Mouse (Mus musculus) NIH3T3 (cell line): Measurements from ENCODE around the gene Aqp1.

ENCODE experiments used
- DNase-seq: peaks from one replicate; pipeline ENCODE4 v3.0.0-alpha.2; 2012; ENCODE audit warnings: low read depth

Aqp1 gene

GRCm38 (mm10) chr6:55356976-55357635 is 20.9 kb downstream of the Aqp1 start:
- peak; percentile 54 for DNase-seq

GRCm38 (mm10) chr6:55357636-55358031 is 21.4 kb downstream of the Aqp1 start:
- DNase-seq: no peak

- peak; percentile 65 for DNase-seq
Measured at GRCm38 (mm10) chr6:55358731-55359143, 22.5 kb downstream of the Aqp1 start.

- no peak for DNase-seq
Measured at GRCm38 (mm10) chr6:55362663-55363062, 26.4 kb downstream of the Aqp1 start.

- no peak for DNase-seq
Measured at GRCm38 (mm10) chr6:55367126-55367525, 30.9 kb downstream of the Aqp1 start.

- no peak for DNase-seq
Measured at GRCm38 (mm10) chr6:55370831-55371230, 34.6 kb downstream of the Aqp1 start.

GRCm38 (mm10) chr6:55376076-55376475 is 39.8 kb downstream of the Aqp1 start, which contains the start of gene Ghrhr:
Gene Ghrhr, plus strand, starts transcription at chr6:55376295.
- DNase-seq: no peak

- DNase-seq: peak; percentile 49
Measured at GRCm38 (mm10) chr6:55376511-55376910, 40.3 kb downstream of the Aqp1 start.

- DNase-seq: no peak
Measured at GRCm38 (mm10) chr6:55377461-55377860, 41.2 kb downstream of the Aqp1 start.

- DNase-seq: peak; percentile 77
Measured at GRCm38 (mm10) chr6:55379641-55380335, 43.6 kb downstream of the Aqp1 start.

GRCm38 (mm10) chr6:55381966-55382365 is 45.7 kb downstream of the Aqp1 start:
- DNase-seq: no peak

- peak; percentile 86 for DNase-seq
Measured at GRCm38 (mm10) chr6:55383897-55384296, 47.7 kb downstream of the Aqp1 start.

GRCm38 (mm10) chr6:55384356-55384951 is 48.2 kb downstream of the Aqp1 start:
- no peak for DNase-seq

- no peak for DNase-seq
Measured at GRCm38 (mm10) chr6:55388546-55389169, 52.4 kb downstream of the Aqp1 start.

GRCm38 (mm10) chr6:55389321-55389720 is 53.1 kb downstream of the Aqp1 start:
- no peak for DNase-seq

- DNase-seq: no peak
Measured at GRCm38 (mm10) chr6:55391814-55392213, 55.6 kb downstream of the Aqp1 start.

GRCm38 (mm10) chr6:55392453-55392852 is 56.2 kb downstream of the Aqp1 start:
- DNase-seq: peak; percentile 90

- no peak for DNase-seq
Measured at GRCm38 (mm10) chr6:55394854-55395253, 58.6 kb downstream of the Aqp1 start.

- peak; percentile 73 for DNase-seq
Measured at GRCm38 (mm10) chr6:55396176-55396575, 59.9 kb downstream of the Aqp1 start.

- DNase-seq: peak; percentile 43
Measured at GRCm38 (mm10) chr6:55396622-55397041, 60.4 kb downstream of the Aqp1 start.
